Mouse (Mus musculus) cerebellum, adult 9-10 months (tissue): ENCODE results near the gene Gm49403.

ENCODE experiments used
- DNase-seq: peaks from one replicate; pipeline ENCODE4 v3.0.0; 2022

The Gm49403 gene

GRCm38 (mm10) chr19:8919684-8920072 is 35.9 kb downstream of the Gm49403 start:
- DNase-seq: no peak

GRCm38 (mm10) chr19:8920073-8920736 is 36.5 kb downstream of the Gm49403 start, which contains the start of gene B3gat3:
TSS of gene B3gat3 (plus strand) at chr19:8920374.
- DNase-seq: peak; percentile 96

- DNase-seq: peak; percentile 67
These were observed 37.1 kb downstream of the Gm49403 start for GRCm38 (mm10) chr19:8920836-8921291.

GRCm38 (mm10) chr19:8921741-8922140 is 38.0 kb downstream of the Gm49403 start:
- DNase-seq: peak; percentile 42

- DNase-seq: no peak
These were observed 43.0 kb downstream of the Gm49403 start for GRCm38 (mm10) chr19:8926766-8927165.

- DNase-seq: no peak
These were observed 44.3 kb downstream of the Gm49403 start for GRCm38 (mm10) chr19:8927891-8928525.

- peak; percentile 80 for DNase-seq
These were observed 45.0 kb downstream of the Gm49403 start for GRCm38 (mm10) chr19:8928689-8929223.

- DNase-seq: peak; percentile 88
These were observed 45.7 kb downstream of the Gm49403 start, which contains the start of the genes Rom1 and Eml3 for GRCm38 (mm10) chr19:8929224-8930088. TSS of gene Rom1 (minus strand) at chr19:8929356. TSS of gene Eml3 (plus strand) at chr19:8929552.

- no peak for DNase-seq
These were observed 46.4 kb downstream of the Gm49403 start for GRCm38 (mm10) chr19:8930117-8930516.

- no peak for DNase-seq
These were observed 47.0 kb downstream of the Gm49403 start for GRCm38 (mm10) chr19:8930771-8931170.

GRCm38 (mm10) chr19:8936736-8937135 is 53.0 kb downstream of the Gm49403 start:
- no peak for DNase-seq
